Mouse (Mus musculus) megakaryocyte, embryonic 14.5 days (primary cell): ENCODE data around the gene Ttc21a.

Experiments used
- FLI1 ChIP-seq: IDR thresholded peaks from 2 replicates; pipeline ENCODE4 v1.6.1; 2012; ENCODE audit warnings: low read length, inconsistent platforms, mixed read lengths
- GATA1 ChIP-seq: IDR thresholded peaks from 3 replicates; pipeline ENCODE4 v1.6.1; 2012; ENCODE audit warnings: mixed read lengths, low read length, inconsistent platforms, borderline replicate concordance

- TF ChIP-seq GATA1, result no peak
- TF ChIP-seq FLI1, result no peak
Measured at GRCm38 (mm10) chr9:119958835-119959234, 21.4 kb downstream of the Ttc21a start.
